Mouse (Mus musculus): ENCODE measurements at regions not wholly inside any gene's neighbourhood (a gene's known extent, or its start where the extent isn't known, plus 50 kb on each side); places are given as distances from the start of the nearest gene placed in this dataset.

DNA sequence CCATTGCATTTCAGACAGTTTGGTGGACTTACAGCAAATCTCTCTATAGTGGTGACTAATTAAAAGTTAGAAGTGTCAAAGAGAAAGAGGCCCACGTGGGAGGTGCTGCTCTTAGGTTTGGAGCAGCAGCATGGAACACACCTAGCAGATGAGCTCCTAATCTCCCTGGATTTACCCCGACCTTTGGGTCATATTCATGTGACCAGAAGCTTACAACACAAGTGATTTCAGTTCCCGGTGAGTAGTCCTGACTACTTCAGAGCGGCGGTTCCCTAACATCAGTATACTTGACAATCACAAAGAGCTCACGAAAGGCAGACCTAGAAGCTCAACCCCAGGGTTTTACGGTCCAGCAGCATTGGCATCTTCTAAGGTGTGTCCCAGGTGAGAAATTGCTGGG is 95.0 kb upstream of the Pik3r1 start:
- H3K36me3 ChIP-seq (ENCODE audit: control insufficient read depth, insufficient read depth, low read length, poor library complexity, severe bottlenecking), result no peaks in the 10 kb centered on the region
- no peak for DNase-seq (ENCODE audit: low read depth, low spot score)
- H3K27me3 ChIP-seq (ENCODE audit: control insufficient read depth, insufficient read depth, low read length, poor library complexity, severe bottlenecking), result no peaks in the 10 kb centered on the region

DNA sequence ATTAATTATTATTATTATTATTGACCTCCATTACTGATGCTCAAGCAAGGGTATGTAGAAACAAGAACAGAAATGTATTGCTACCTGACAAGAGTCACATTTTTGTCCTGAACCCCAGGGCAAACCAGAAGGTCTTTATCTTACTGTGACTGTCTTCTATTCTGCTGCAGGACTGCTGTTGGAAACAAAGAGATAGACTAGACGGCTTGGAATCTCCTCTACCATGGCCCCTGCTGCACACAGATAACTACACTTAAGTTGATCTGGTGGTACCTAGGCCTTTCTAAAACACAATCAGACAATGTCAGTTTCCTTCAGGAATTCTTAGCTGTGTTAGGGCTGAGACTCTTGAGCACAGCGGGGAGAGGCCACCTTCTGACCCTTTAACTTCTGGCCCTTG is 95.6 kb upstream of the Pik3r1 start:
- no peak for DNase-seq (ENCODE audit: low read depth, low spot score)

DNA sequence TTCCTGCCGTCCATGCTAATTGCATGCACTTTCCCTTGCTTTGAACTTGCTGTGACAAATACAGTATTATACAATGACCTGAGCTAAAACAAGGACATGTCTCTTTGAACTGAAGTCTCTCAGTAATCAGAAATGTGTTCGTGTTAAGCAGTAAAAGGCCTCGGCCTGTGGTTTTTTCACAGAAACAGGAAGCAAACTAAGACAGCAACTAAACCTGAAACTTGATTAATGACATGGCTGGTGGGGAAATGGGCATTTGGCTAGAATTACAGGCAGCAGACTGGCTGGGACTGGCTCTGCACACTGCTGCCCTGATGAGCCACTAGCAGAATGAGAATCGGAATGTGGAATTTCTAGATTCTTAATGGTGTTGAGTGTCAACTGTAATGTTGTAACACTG is 98.8 kb upstream of the Pik3r1 start:
- DNase-seq (ENCODE audit: low read depth, low spot score), result peak; percentile 36
- Histone ChIP-seq H3K36me3 (ENCODE audit: control insufficient read depth, insufficient read depth, low read length, poor library complexity, severe bottlenecking) (no peaks in the 10 kb centered on the region), H3K27me3 (ENCODE audit: control insufficient read depth, insufficient read depth, low read length, poor library complexity, severe bottlenecking) (no peaks in the 10 kb centered on the region)

More for the DNA sequence above, 95.6 kb upstream of the Pik3r1 start:
- Histone ChIP-seq H3K36me3 (ENCODE audit: control insufficient read depth, insufficient read depth, low read length, poor library complexity, severe bottlenecking) (no peaks in the 10 kb centered on the region), H3K27me3 (ENCODE audit: control insufficient read depth, insufficient read depth, low read length, poor library complexity, severe bottlenecking) (no peaks in the 10 kb centered on the region)

DNA sequence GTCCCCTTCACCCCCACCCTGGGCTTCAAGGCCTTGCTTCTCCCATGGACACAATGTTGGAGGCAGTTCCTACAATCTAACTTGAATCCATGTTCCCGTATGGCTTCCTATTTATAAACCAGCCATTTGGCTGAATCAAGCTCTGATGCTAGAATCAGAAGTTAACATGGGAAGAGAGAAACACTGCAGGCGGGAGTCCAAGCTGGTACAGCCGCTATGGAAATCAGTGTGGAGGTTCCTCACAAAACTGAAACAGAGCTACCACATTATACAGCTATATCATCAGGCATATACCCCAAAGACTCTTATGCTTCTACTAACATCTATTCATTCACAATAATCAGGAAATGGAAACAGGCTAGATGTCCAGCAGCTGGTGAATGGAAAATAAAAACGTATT is 106.7 kb upstream of the Pik3r1 start:
- Histone ChIP-seq H3K27me3 (ENCODE audit: control insufficient read depth, insufficient read depth, low read length, poor library complexity, severe bottlenecking) (no peaks in the 10 kb centered on the region), H3K36me3 (ENCODE audit: control insufficient read depth, insufficient read depth, low read length, poor library complexity, severe bottlenecking) (no peaks in the 10 kb centered on the region)
- no peak for DNase-seq (ENCODE audit: low read depth, low spot score)

DNA sequence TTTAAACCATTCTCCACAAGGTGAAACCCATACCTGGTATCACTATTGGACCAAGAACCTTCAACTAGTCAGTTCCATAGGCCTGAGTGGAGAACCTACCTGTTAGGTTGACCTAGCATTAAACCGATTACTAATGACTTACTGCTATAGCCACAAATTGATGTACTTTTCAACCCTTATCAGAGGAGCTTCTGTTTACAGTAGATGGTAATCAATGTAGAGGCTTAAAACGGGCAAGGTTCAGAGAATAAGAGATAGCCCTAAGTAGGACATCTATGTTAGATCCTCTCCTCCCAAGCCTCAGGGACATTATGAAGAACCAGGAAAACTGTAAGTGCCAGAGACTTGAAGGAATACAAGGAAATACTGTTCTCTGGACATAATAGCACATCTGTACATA is 108.1 kb upstream of the Pik3r1 start:
- H3K36me3 ChIP-seq (ENCODE audit: control insufficient read depth, insufficient read depth, low read length, poor library complexity, severe bottlenecking), result no peaks in the 10 kb centered on the region

DNA sequence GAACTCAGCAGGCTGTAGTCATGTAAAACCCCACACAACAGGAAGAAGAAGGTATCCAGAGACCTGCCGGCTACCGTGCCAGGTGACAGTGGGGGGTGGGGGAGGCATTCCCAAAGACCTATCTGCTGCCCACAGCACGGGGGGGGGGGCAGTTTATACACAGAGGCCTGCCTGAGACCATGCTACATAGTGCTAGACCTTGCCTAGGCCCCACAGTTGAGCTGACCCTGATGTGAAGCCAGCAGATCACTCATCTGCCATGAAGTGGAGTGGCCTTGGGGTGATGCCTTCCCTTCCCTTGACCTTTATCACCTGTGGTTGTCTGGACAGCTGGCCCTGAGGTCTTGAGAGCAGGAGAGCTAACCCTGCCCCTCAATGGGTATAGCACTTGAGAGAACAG is 108.6 kb upstream of the Pik3r1 start:
- DNase-seq (ENCODE audit: low read depth, low spot score), result no peak
- H3K27me3 ChIP-seq (ENCODE audit: control insufficient read depth, insufficient read depth, low read length, poor library complexity, severe bottlenecking), result no peaks in the 10 kb centered on the region
- no peaks in the 10 kb centered on the region for H3K36me3 ChIP-seq (ENCODE audit: control insufficient read depth, insufficient read depth, low read length, poor library complexity, severe bottlenecking)

More for the DNA sequence above, 108.1 kb upstream of the Pik3r1 start:
- DNase-seq (ENCODE audit: low read depth, low spot score), result no peak
- H3K27me3 ChIP-seq (ENCODE audit: control insufficient read depth, insufficient read depth, low read length, poor library complexity, severe bottlenecking), result no peaks in the 10 kb centered on the region

DNA sequence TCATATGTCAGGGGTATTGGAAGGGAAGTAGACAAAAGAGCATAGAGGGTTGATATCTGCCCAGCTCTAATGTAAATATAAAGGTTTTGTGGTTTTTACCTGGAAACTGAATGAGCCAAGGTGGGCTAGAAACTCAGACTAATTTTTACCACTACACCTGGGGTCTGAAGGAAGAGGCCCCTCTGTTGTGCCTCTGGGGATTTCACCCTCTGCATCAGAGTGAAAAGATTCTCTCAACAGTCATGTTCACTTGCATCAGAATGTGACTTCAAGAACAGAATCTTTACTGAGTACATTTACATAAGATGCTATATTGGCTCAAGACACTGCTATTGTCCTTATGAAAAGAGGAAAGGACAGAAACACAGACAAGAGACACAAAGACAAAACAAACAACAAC is 110.2 kb upstream of the Pik3r1 start:
- Histone ChIP-seq H3K27me3 (ENCODE audit: control insufficient read depth, insufficient read depth, low read length, poor library complexity, severe bottlenecking) (no peaks in the 10 kb centered on the region), H3K36me3 (ENCODE audit: control insufficient read depth, insufficient read depth, low read length, poor library complexity, severe bottlenecking) (no peaks in the 10 kb centered on the region)
- no peak for DNase-seq (ENCODE audit: low read depth, low spot score)

DNA sequence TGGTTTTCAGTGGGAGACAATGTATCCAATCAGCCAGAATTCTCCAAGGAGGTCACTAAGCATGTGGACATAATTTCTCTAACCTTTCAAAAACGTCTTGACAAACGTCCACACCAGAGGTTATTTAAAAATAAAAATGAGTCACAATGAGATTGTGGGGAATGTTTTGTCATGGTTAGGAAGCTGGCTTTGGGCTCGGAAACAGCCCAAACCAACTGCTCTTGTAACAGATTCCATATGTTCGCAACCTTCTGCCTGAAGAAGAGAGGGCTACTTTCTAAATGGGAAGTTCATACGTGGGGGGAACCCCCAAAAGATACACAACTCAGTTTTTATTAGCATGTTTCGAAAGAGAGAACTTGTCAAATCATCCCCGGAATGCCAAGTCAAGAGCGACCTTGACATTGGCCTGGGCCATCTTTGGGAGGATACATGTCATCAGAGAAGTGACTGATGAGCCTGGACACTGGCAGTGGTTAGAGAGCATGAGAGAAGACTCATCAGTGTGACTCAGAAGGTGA is 111.6 kb upstream of the Pik3r1 start:
- Histone ChIP-seq H3K36me3 (ENCODE audit: control insufficient read depth, insufficient read depth, low read length, poor library complexity, severe bottlenecking) (no peaks in the 10 kb centered on the region), H3K27me3 (ENCODE audit: control insufficient read depth, insufficient read depth, low read length, poor library complexity, severe bottlenecking) (no peaks in the 10 kb centered on the region)
- DNase-seq (ENCODE audit: low read depth, low spot score), result no peak

DNA sequence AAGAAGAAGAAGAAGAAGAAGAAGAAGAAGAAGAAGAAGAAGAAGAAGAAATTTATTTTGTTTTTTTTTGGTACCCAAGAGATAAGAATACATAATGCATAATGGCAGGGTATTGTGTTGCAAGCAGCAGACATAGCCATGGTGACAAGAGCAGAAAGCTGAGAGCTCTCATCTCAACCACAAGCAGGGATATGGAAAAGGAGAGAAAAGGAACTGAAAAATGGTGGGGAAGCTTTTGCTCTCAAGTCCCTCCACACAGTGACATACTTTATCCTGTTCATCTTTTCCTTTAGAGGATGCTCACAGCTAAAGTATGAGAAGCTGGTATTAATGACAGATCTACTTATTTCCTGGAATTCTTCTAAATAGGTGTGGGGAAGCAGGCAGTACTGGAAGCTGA is 115.2 kb upstream of the Pik3r1 start:
- Histone ChIP-seq H3K27me3 (ENCODE audit: control insufficient read depth, insufficient read depth, low read length, poor library complexity, severe bottlenecking) (no peaks in the 10 kb centered on the region), H3K36me3 (ENCODE audit: control insufficient read depth, insufficient read depth, low read length, poor library complexity, severe bottlenecking) (no peaks in the 10 kb centered on the region)
- no peak for DNase-seq (ENCODE audit: low read depth, low spot score)

DNA sequence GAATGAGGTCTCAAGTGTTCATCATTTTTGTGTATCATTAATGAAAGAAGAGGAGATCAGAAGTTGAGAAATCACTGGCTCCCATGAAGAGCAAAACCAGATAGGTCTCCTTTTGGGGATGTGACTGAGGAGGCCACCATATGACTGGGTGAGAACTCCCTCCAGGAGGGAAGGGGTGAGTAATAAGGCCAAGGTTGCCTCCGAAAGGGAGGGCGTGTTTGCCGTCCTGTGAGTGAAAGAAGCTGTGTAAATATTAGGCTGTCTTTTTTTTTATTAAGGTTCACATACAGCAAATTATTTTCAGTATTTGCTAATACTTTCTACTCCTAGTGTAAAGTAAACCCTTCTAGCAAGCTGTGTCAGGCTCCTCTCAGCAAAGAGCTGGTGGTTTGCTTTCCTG is 116.7 kb upstream of the Pik3r1 start:
- no peaks in the 10 kb centered on the region for H3K36me3 ChIP-seq (ENCODE audit: control insufficient read depth, insufficient read depth, low read length, poor library complexity, severe bottlenecking)
- DNase-seq (ENCODE audit: low read depth, low spot score), result no peak
- no peaks in the 10 kb centered on the region for H3K27me3 ChIP-seq (ENCODE audit: control insufficient read depth, insufficient read depth, low read length, poor library complexity, severe bottlenecking)

DNA sequence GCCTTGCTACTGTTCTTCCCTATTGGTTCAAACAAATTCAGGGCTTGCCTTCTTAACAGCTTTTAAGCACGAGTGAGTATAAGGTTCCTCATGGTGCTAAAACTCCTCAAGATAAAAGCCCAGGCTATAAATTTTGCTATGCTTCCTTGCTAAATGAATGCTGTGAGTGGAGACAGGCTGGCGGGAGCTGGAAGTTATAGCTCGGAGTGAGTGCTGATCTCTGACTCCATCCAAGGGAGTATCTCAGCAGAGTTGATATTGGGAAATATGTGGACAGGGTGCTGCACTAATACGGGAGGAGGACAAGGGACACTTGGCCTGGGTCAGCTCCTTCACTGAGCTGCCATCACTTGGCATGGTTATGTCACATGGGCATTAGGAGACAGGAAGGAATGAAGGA is 123.5 kb upstream of the Pik3r1 start:
- H3K27me3 ChIP-seq (ENCODE audit: control insufficient read depth, insufficient read depth, low read length, poor library complexity, severe bottlenecking), result no peaks in the 10 kb centered on the region
- DNase-seq (ENCODE audit: low read depth, low spot score), result no peak
- H3K36me3 ChIP-seq (ENCODE audit: control insufficient read depth, insufficient read depth, low read length, poor library complexity, severe bottlenecking), result no peaks in the 10 kb centered on the region

DNA sequence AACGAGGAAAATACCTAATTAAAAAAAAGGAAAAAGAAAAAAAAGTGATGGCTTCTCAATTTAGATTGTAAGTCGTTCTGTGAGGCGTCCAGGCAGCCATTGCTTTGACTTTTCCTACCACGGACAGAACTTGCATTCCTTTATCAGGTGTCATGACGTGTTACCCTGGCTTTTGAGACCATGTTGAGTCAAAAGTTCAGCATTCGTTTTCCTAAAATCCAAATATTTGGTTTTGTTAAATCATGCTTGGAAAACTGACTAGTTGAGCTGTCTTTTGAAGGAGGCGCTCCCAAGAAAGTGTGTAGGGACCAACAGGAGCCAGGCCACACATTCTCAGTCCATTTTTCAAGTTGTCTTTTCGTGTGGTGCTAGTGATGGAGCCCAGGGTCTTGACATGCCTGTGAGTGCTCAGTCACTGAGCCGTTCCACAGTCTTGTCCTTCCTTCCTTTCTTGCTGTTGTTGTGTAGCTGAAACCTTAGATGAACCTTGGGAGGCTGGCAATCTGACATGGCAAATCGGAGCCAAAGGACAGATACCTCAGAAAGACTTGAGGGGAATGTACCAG is 125.1 kb upstream of the Pik3r1 start:
- H3K36me3 ChIP-seq (ENCODE audit: control insufficient read depth, insufficient read depth, low read length, poor library complexity, severe bottlenecking), result no peaks in the 10 kb centered on the region
- H3K27me3 ChIP-seq (ENCODE audit: control insufficient read depth, insufficient read depth, low read length, poor library complexity, severe bottlenecking), result no peaks in the 10 kb centered on the region
- DNase-seq (ENCODE audit: low read depth, low spot score), result no peak

DNA sequence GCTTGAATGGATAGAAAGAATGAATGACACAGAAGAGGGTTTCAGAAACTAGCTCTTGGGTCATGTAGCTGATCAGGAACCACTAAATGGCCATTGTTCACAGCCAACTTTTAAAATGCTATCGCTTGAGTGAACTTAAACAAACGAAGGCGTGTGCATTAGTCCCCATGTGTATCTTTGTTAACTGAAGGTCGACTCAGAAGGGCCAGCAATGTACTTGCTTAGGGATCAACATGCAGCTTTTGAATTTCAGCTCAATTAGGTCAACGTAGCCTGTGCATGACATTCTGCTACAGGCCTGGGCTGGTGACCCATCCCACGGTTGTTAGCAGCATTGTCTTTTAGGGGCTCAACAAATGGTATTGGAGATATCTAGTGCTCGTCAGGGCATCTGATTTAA is 127.1 kb upstream of the Pik3r1 start:
- Histone ChIP-seq H3K36me3 (ENCODE audit: control insufficient read depth, insufficient read depth, low read length, poor library complexity, severe bottlenecking) (no peaks in the 10 kb centered on the region), H3K27me3 (ENCODE audit: control insufficient read depth, insufficient read depth, low read length, poor library complexity, severe bottlenecking) (no peaks in the 10 kb centered on the region)
- no peak for DNase-seq (ENCODE audit: low read depth, low spot score)

DNA sequence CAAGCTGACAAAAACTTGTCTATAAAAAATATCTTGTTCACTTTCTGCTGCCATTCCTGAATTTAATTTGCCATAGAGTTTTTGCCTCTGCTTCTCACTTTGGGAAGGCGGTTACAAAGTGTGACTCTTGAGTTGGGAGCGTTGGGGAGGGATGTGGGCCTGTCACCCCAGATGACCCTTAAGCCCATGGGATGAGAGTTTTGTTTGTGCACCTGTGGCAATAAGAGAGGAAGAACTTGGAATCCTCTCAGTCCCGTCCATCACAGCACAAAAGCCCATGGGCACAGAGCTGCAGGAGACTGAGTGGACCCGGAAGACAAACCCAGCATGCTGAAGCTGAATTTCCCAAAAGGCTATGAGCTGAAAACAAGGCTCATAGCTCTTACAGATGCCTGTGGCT is 127.7 kb upstream of the Pik3r1 start:
- no peaks in the 10 kb centered on the region for H3K36me3 ChIP-seq (ENCODE audit: control insufficient read depth, insufficient read depth, low read length, poor library complexity, severe bottlenecking)
- H3K27me3 ChIP-seq (ENCODE audit: control insufficient read depth, insufficient read depth, low read length, poor library complexity, severe bottlenecking), result no peaks in the 10 kb centered on the region
- no peak for DNase-seq (ENCODE audit: low read depth, low spot score)

DNA sequence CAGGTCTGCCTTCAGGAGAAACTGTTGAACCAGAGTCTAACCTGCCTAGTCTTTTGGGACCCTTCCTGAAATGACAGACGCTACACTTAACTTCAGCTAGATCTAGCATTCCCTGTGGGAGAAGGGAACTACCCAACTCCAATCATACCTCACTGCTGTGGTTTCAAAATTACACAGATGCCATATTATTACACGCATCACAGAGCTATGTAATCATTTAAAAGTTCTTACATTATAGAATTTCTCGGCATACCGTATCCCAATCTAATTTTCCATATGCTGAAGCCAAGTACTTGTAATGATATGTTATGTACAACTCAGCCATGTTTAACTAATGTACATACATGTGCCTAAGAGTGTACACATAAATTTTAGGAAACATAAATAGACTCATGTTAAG is 128.9 kb upstream of the Pik3r1 start:
- Histone ChIP-seq H3K27me3 (ENCODE audit: control insufficient read depth, insufficient read depth, low read length, poor library complexity, severe bottlenecking) (no peaks in the 10 kb centered on the region), H3K36me3 (ENCODE audit: control insufficient read depth, insufficient read depth, low read length, poor library complexity, severe bottlenecking) (no peaks in the 10 kb centered on the region)
- DNase-seq (ENCODE audit: low read depth, low spot score), result no peak

DNA sequence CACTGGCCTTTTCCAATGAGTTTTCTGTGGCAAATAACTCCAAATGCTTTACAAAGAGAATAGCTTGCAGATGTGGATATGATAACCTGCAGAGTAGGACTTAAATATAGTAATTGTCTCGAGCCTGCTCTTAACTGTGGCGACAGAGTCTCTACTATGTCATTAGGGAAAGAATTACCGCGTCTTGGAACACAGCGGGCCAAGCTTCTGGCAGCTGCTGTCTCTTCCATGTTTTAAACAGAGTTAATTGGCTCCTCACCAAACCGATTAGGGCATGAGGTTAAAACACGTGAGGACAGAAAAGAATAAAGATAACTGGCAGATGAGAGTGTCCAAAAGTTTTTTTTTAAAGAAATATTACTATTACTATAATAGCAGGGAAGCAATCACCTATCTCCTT is 134.2 kb upstream of the Pik3r1 start:
- no peaks in the 10 kb centered on the region for H3K36me3 ChIP-seq (ENCODE audit: control insufficient read depth, insufficient read depth, low read length, poor library complexity, severe bottlenecking)
- no peaks in the 10 kb centered on the region for H3K27me3 ChIP-seq (ENCODE audit: control insufficient read depth, insufficient read depth, low read length, poor library complexity, severe bottlenecking)
- DNase-seq (ENCODE audit: low read depth, low spot score), result no peak
